Mouse (Mus musculus) forebrain, embryonic 14.5 days (tissue): ENCODE data around the gene Tfe3. TPM values are rescaled to one million over a fixed set of nuclear protein-coding genes. Genes with fewer than 3 reads are reported as not detected.

Experiments
- ATAC-seq: fragments of 200-750 bp; cut with Nextera tagmentation; 2 replicates; pipeline ENCODE4 v1.8.0; 2017; ENCODE audit warnings: mild to moderate bottlenecking, moderate library complexity
- DNase-seq: peaks from one replicate; pipeline ENCODE4 v3.0.0-alpha.2; 2015; ENCODE audit warnings: low spot score
- H3K27ac ChIP-seq: fragments of 300-500 bp; sonication (generic); 2 replicates; pipeline ENCODE4 v1.5.1; 2014; ENCODE audit warnings: low read depth, mild to moderate bottlenecking, control low read depth, low read length, moderate library complexity
- H3K27me3 ChIP-seq: fragments of 300-500 bp; sonication (generic); replicated peaks from 2 replicates; pipeline ENCODE4 v1.6.1; 2014; ENCODE audit warnings: low read length, control low read depth, mixed read lengths; ENCODE audit not compliant: control insufficient read depth, insufficient read depth
- H3K36me3 ChIP-seq: fragments of 300-500 bp; sonication (generic); 2 replicates; pipeline ENCODE4 v1.6.1; 2014; ENCODE audit warnings: low read length, control low read depth; ENCODE audit not compliant: control insufficient read depth, insufficient read depth
- H3K4me1 ChIP-seq: fragments of 300-500 bp; sonication (generic); 2 replicates; pipeline ENCODE4 v1.6.1; 2014; ENCODE audit warnings: antibody characterized with exemption, low read length, control low read depth; ENCODE audit not compliant: control insufficient read depth, insufficient read depth
- H3K4me2 ChIP-seq: fragments of 300-500 bp; sonication (generic); 2 replicates; pipeline ENCODE4 v1.6.1; 2014; ENCODE audit warnings: mild to moderate bottlenecking, control low read depth, low read length
- H3K4me3 ChIP-seq: fragments of 300-500 bp; sonication (generic); 2 replicates; pipeline ENCODE4 v1.5.1; 2014; ENCODE audit warnings: low read depth, low read length, control low read depth
- H3K9ac ChIP-seq: fragments of 300-500 bp; sonication (generic); 2 replicates; pipeline ENCODE4 v1.6.1; 2014; ENCODE audit warnings: mild to moderate bottlenecking, low read length, control low read depth, moderate library complexity
- H3K9me3 ChIP-seq: fragments of 300-500 bp; sonication (generic); replicated peaks from 2 replicates; pipeline ENCODE4 v1.6.1; 2016; ENCODE audit warnings: low read length, control low read depth, mixed read lengths; ENCODE audit not compliant: control insufficient read depth
- WGBS: fragments of 180-500 bp; shearing (Covaris S2); extraction: QIAGEN DNeasy Blood & Tissue Kit; methylation state at CpG from one replicate; pipeline ENCODE4 v1.1.7; 2014; 5-methylcytosine and 5-hydroxymethylcytosine counted together
- microRNA counts: library from miRNA; unstranded; fragments of <30 nt; microRNA quantifications from one replicate; lab custom pipeline; 2016
- microRNA-seq: library from miRNA; unstranded; fragments of <30 nt; microRNA quantifications from one replicate; pipeline ENCODE4, GENCODE M21; 2016
- polyA plus RNA-seq: library from polyadenylated mRNA; unstranded; fragments of >200 nt; fragmentation: Nextera tagmentation; extraction: Ambion mirVana; gene quantifications from 2 replicates; pipeline ENCODE4 v1.2.1, GENCODE M21; 2014

Gene Tfe3
- polyA plus RNA-seq, 1 experiment from 2014 or later, result 16.1 TPM

DNA sequence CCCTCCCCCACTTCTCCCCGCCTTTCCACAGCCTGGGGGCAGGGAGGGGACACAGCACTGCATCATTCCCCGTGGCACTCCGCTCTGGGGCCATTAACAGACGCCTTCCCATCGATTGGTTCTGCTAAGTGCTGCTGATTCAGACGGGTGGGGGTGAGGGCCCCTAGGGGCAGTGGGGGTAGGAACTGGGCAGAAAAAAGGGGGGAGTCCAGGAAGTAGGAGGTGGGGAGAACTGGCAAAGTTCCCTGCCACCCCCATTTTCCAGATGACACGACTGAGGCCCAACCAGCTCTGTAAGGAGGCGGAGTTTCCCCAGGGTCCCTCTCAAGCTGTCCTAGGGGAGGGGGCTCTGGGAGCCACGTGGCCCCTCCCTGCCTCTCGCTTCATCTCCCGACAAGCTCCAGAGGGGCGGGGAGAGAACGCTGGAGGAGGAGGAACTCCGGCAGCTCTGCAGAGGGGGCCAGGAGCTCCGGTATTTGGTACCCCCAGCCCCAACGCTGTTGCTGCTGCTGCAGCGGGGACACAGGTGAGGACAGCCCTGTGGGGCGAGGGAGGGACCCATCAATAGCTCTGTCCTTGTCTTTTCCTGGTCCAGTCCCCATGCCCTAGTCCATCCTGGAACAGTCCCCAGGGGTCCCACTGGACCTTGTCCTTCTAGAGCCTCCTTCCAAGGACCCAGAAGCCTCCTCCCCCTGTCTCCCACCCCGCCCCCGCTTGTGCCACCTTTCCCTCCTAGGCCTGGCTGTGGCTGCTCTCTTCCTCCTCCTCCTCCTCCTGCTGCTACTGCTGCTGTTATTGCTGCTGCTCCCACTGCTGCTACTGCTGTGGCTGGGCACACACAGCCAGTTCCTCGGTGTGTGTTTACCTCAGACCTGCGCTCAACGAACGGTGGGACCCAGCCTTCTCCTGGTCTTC lies 59.8 kb downstream of the Tfe3 start, which contains the start of gene Kcnd1:
Kcnd1 (plus strand) TSS at position 425 of the 915 bp plus-strand sequence.
- no peaks in the 10 kb centered on the region for H3K27me3 ChIP-seq
- H3K4me1 ChIP-seq, result no peaks in the 10 kb centered on the region
- peaks cover 17% of the 10 kb centered on the region for H3K36me3 ChIP-seq
- ATAC-seq, result peak; percentile 50; the same call in 1 of the 2 replicates
- no peaks in the 10 kb centered on the region for H3K9me3 ChIP-seq
- peak; percentile 42 for DNase-seq
- WGBS, result 29% methylated on average over 22 of the region's 24 CpGs
- H3K9ac ChIP-seq, result peak within 1 kb of the TSS; percentile 54
- peak within 1 kb of the TSS; percentile 23 for H3K4me3 ChIP-seq
- H3K4me2 ChIP-seq, result peak within 1 kb of the TSS; percentile 44
- no peak within 1 kb of the TSS for H3K27ac ChIP-seq

MicroRNA genes within 50 kb of the gene (microRNA counts, 519-probe panel; counts per million panel counts)
- 4,366 counts per million, percentile 55 among the panel's probes with 10 or more counts for microRNA mmu-miR-1198 (lab: Ali Mortazavi, UCI)

Small RNAs within 50 kb of the gene (microRNA-seq; reads per million reads assigned to microRNA genes)
- gene Mir1198, result 39.7 reads per million, percentile 45 among the genes with 10 or more reads in this experiment

Other genes starting within 250 kb of the Tfe3 start
- gene Foxp3, start 188.9 kb upstream of the Tfe3 start, polyA plus RNA-seq, result 0.09 TPM in 1 of 2 replicates, not detected in the other
- gene Ppp1r3f, start 188.3 kb upstream of the Tfe3 start, polyA plus RNA-seq, result 2.6 and 3.3 TPM in 2 replicates
- 37.0 and 44.0 TPM in 2 replicates for gene Ccdc22, start 157.0 kb upstream of the Tfe3 start, polyA plus RNA-seq
- not detected in 2 replicates for gene Cacna1f, start 155.5 kb upstream of the Tfe3 start, polyA plus RNA-seq
- 69.2 and 96.1 TPM in 2 replicates for gene Syp, start 124.1 kb upstream of the Tfe3 start, polyA plus RNA-seq
- gene Prickle3, start 105.3 kb upstream of the Tfe3 start, polyA plus RNA-seq, result 0.94 and 1.6 TPM in 2 replicates
- gene Plp2, start 91.2 kb upstream of the Tfe3 start, polyA plus RNA-seq, result 38.4 and 51.5 TPM in 2 replicates
- gene Magix, start 81.3 kb upstream of the Tfe3 start, polyA plus RNA-seq, result 0.13 TPM in 1 of 2 replicates, not detected in the other
- gene Gpkow, start 65.4 kb upstream of the Tfe3 start, polyA plus RNA-seq, result 56.2 and 57.4 TPM in 2 replicates
- gene Wdr45, start 48.2 kb upstream of the Tfe3 start, polyA plus RNA-seq, result 30.2 and 31.3 TPM in 2 replicates
- gene Gm45208, start 40.3 kb upstream of the Tfe3 start, polyA plus RNA-seq, result not detected in 2 replicates
- 139 and 145 TPM in 2 replicates for gene Praf2, start 34.1 kb upstream of the Tfe3 start, polyA plus RNA-seq
- 43.8 and 45.3 TPM in 2 replicates for gene Ccdc120, start 11.7 kb upstream of the Tfe3 start, polyA plus RNA-seq
- gene Gripap1, start 27.2 kb downstream of the Tfe3 start, polyA plus RNA-seq, result 44.0 and 50.4 TPM in 2 replicates
- gene Kcnd1, start 59.7 kb downstream of the Tfe3 start, polyA plus RNA-seq, result 1.3 and 1.6 TPM in 2 replicates
- 31.8 and 36.9 TPM in 2 replicates for gene Otud5, start 78.8 kb downstream of the Tfe3 start, polyA plus RNA-seq
- 11.3 and 15.1 TPM in 2 replicates for gene Pim2, start 115.7 kb downstream of the Tfe3 start, polyA plus RNA-seq
- gene Slc35a2, start 121.5 kb downstream of the Tfe3 start, polyA plus RNA-seq, result 17.1 and 17.8 TPM in 2 replicates
- 144 and 172 TPM in 2 replicates for gene Pqbp1, start 136.7 kb downstream of the Tfe3 start, polyA plus RNA-seq
- 193 and 227 TPM in 2 replicates for gene Timm17b, start 136.8 kb downstream of the Tfe3 start, polyA plus RNA-seq
- gene Gm10491, start 145.3 kb downstream of the Tfe3 start, polyA plus RNA-seq, result not detected in 2 replicates
- gene Gm10490, start 147.0 kb downstream of the Tfe3 start, polyA plus RNA-seq, result not detected in 2 replicates
- 84.4 and 111 TPM in 2 replicates for gene Pcsk1n, start 157.3 kb downstream of the Tfe3 start, polyA plus RNA-seq
- not detected in 2 replicates for gene Eras, start 166.0 kb downstream of the Tfe3 start, polyA plus RNA-seq
- 43.3 and 50.4 TPM in 2 replicates for gene Hdac6, start 185.3 kb downstream of the Tfe3 start, polyA plus RNA-seq
- 0.11 and 0.19 TPM in 2 replicates for gene Gata1, start 215.5 kb downstream of the Tfe3 start, polyA plus RNA-seq